Comparison of ENCODE assay signal across 27 mouse cellular contexts in the genomic region with DNA sequence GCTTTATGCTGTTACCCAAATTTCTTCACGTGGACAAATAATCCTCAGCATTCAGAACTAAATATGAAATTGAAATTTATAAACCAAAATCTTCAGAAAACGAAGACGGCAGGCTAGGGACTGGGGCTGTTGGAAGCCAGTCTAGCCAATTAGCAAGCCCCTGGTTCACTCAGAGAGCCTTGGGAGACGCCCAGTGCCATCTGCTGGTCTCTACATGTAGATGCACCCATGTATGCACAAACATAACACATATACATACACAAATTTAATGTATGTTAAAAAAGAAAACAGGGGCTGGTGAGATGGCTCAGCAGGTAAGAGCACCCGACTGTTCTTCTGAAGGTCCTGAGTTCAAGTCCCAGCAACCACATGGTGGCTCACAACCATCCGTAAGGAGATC. TPM values are rescaled to one million over a fixed set of nuclear protein-coding genes. Genes with fewer than 3 reads are reported as not detected.
A peak's percentile ranks its signal among the peaks of the same experiment; 100 is the strongest.
DNase-seq lines count a peak whose midpoint lies in the region; ATAC-seq and TF ChIP-seq lines count a peak whose summit lies in the region.
"Had no signal": no experiment of that assay in that cellular context is flagged by ENCODE, and none has a peak within 500 bp of the region (broad histone marks: within the 10 kb centered on the region; RNA-seq: fewer than 3 reads in every experiment).

No protein-coding gene starts in this region.

- intact Hi-C loops in heart, adult 2 months (cut with DNase I): no loop called here

- peaks cover 24% of the 10 kb centered on the region for H3K36me3 ChIP-seq in heart, adult 2 months (ENCODE audit: control insufficient read depth, insufficient read depth, low read length)
- H3K36me3 ChIP-seq in midbrain, postnatal 0 days (ENCODE audit: insufficient read depth, low read length): peaks cover 8% of the 10 kb centered on the region; the same call in 1 of the 2 replicates
- H3K36me3 ChIP-seq in midbrain, embryonic 14.5 days (ENCODE audit: control insufficient read depth, insufficient read depth, low read length): peaks cover 22% of the 10 kb centered on the region

- no peak for TF ChIP-seq EP300 in heart, adult 2 months (IDR thresholded peaks at IDR 0.05; ENCODE audit: insufficient read depth, low read depth, low read length)

- H3K27ac ChIP-seq in heart, adult 2 months: no peak overlapping the region
- H3K27ac ChIP-seq in midbrain, postnatal 0 days (ENCODE audit: low read depth, low read length): no peak overlapping the region
- H3K27ac ChIP-seq in midbrain, embryonic 14.5 days (replicated peaks; ENCODE audit: low read depth, low read length): no peak overlapping the region
- H3K27ac ChIP-seq: embryonic facial prominence, embryonic 13.5 days; heart, embryonic 15.5 days; hindbrain, embryonic 15.5 days; kidney, embryonic 15.5 days; limb, embryonic 10.5 days; liver, embryonic 15.5 days; lung, embryonic 15.5 days; macrophage; neural tube, embryonic 15.5 days had no signal

- no peak overlapping the region for H3K4me3 ChIP-seq in heart, adult 2 months
- H3K4me3 ChIP-seq in midbrain, postnatal 0 days (ENCODE audit: low read depth, low read length): no peak overlapping the region
- H3K4me3 ChIP-seq in midbrain, embryonic 14.5 days (replicated peaks; ENCODE audit: low read depth, low read length): no peak overlapping the region
- H3K4me3 ChIP-seq: embryonic facial prominence, embryonic 13.5 days; heart, embryonic 15.5 days; hindbrain, embryonic 15.5 days; kidney, embryonic 15.5 days; limb, embryonic 10.5 days; liver, embryonic 15.5 days; lung, embryonic 15.5 days; neural tube, embryonic 15.5 days had no signal

- H3K27me3 ChIP-seq in heart, adult 2 months (ENCODE audit: control insufficient read depth, insufficient read depth, low read length): no peaks in the 10 kb centered on the region
- no peaks in the 10 kb centered on the region for H3K27me3 ChIP-seq in midbrain, postnatal 0 days (ENCODE audit: insufficient read depth, low read length)
- H3K27me3 ChIP-seq in midbrain, embryonic 14.5 days (ENCODE audit: control insufficient read depth, insufficient read depth, low read length): no peaks in the 10 kb centered on the region
- H3K27me3 ChIP-seq: embryonic facial prominence, embryonic 13.5 days; heart, embryonic 15.5 days; hindbrain, embryonic 15.5 days; kidney, embryonic 15.5 days; liver, embryonic 15.5 days; lung, embryonic 15.5 days; neural tube, embryonic 15.5 days had no signal

- TF ChIP-seq CTCF in heart, adult 2 months (IDR thresholded peaks at IDR 0.05): peak; percentile 30
- TF ChIP-seq CTCF in midbrain, postnatal 0 days (IDR thresholded peaks at IDR 0.05): peak; percentile 27

- ATAC-seq in midbrain, postnatal 0 days (ENCODE audit: low FRiP score): no peak
- ATAC-seq in midbrain, embryonic 14.5 days (ENCODE audit: low FRiP score, low TSS enrichment): no peak
- ATAC-seq: activated CD4-positive, CD25-positive, alpha-beta regulatory T cell, adult 4 months; forebrain, embryonic 14.5 days; midbrain, embryonic 16.5 days had no signal

- TF ChIP-seq POLR2A in heart, adult 2 months (IDR thresholded peaks at IDR 0.05; ENCODE audit: insufficient read depth, low read depth, low read length): no peak

- 92% methylated on average over 6 of the region's 6 CpGs for WGBS in heart, adult 2 months
- WGBS in midbrain, postnatal 0 days: 97% methylated on average over 6 of the region's 6 CpGs
- 97% methylated on average over 6 of the region's 6 CpGs for WGBS in midbrain, embryonic 14.5 days

- no peaks in the 10 kb centered on the region for H3K9me3 ChIP-seq in midbrain, postnatal 0 days (ENCODE audit: low read length)
- no peaks in the 10 kb centered on the region for H3K9me3 ChIP-seq in midbrain, embryonic 14.5 days (ENCODE audit: control insufficient read depth, low read length)
- H3K9me3 ChIP-seq: embryonic facial prominence, embryonic 13.5 days; heart, embryonic 15.5 days; hindbrain, embryonic 15.5 days; kidney, embryonic 15.5 days; limb, embryonic 10.5 days; liver, embryonic 15.5 days; lung, embryonic 15.5 days; neural tube, embryonic 15.5 days had no signal

- H3K4me1 ChIP-seq in heart, adult 2 months (ENCODE audit: control insufficient read depth, insufficient read depth, low read length): peaks cover 4% of the 10 kb centered on the region; the same call in 1 of the 2 replicates
- H3K4me1 ChIP-seq in midbrain, postnatal 0 days (ENCODE audit: insufficient read depth, low read length): no peaks in the 10 kb centered on the region
- no peaks in the 10 kb centered on the region for H3K4me1 ChIP-seq in midbrain, embryonic 14.5 days (ENCODE audit: control insufficient read depth, insufficient read depth, low read length)
- H3K4me1 ChIP-seq: hindbrain, embryonic 15.5 days; liver, embryonic 15.5 days had no signal

- no peaks in the 10 kb centered on the region for H3K79me2 ChIP-seq in heart, adult 2 months (replicated peaks; ENCODE audit: control insufficient read depth, insufficient read depth, low read length)

- no peak overlapping the region for H3K4me2 ChIP-seq in midbrain, postnatal 0 days (ENCODE audit: low read depth, low read length, poor library complexity, severe bottlenecking)
- H3K4me2 ChIP-seq in midbrain, embryonic 14.5 days (ENCODE audit: low read length): no peak overlapping the region
- H3K4me2 ChIP-seq: embryonic facial prominence, embryonic 13.5 days; heart, embryonic 15.5 days; hindbrain, embryonic 15.5 days; kidney, embryonic 15.5 days; liver, embryonic 15.5 days; lung, embryonic 15.5 days; neural tube, embryonic 15.5 days had no signal

- DNase-seq in heart, adult 2 months: no peak
- no peak for DNase-seq in heart, postnatal 4 days
- no peak for DNase-seq in midbrain, postnatal 0 days (ENCODE audit: low spot score)
- DNase-seq in midbrain, embryonic 14.5 days: no peak
- DNase-seq in R1 (ENCODE audit: low read depth, low spot score): peak; percentile 69
- no peak for DNase-seq in right cerebral cortex, postnatal 36 days (ENCODE audit: low spot score in 2 of 2)
- DNase-seq in thymus, postnatal 4 days: no peak
- DNase-seq: adrenal gland, adult 8-10 months; cerebellum, adult 8-10 months; cerebellum, postnatal 36 days; embryo, embryonic 11 days; gastrocnemius, postnatal 10 days; heart, adult 18-20 months; liver; thymus, postnatal 14 days had no signal

- H3K9ac ChIP-seq in heart, adult 2 months (ENCODE audit: low read depth, low read length): no peak overlapping the region
- no peak overlapping the region for H3K9ac ChIP-seq in midbrain, postnatal 0 days (replicated peaks; ENCODE audit: low read length, poor library complexity, severe bottlenecking)
- H3K9ac ChIP-seq in midbrain, embryonic 14.5 days (replicated peaks; ENCODE audit: low read length): no peak overlapping the region
- H3K9ac ChIP-seq: embryonic facial prominence, embryonic 13.5 days; heart, embryonic 15.5 days; hindbrain, embryonic 15.5 days; kidney, embryonic 15.5 days; liver, embryonic 15.5 days; lung, embryonic 15.5 days; neural tube, embryonic 15.5 days had no signal

RNA-seq across cellular contexts. Expression of gene Bmpr1a, which starts 56.5 kb away (rescaled TPM):
- total RNA-seq in heart, adult 2 months (2021): 10 to 100 TPM; 58.4 to 62.5 TPM
- polyA plus RNA-seq in heart, adult 2 months (2012; rRNA removed): 13.8 and 38.2 TPM in 2 replicates
- 100 to 1,000 TPM; 107 to 115 TPM for total RNA-seq in heart, postnatal 4 days (2021)
- 42.5 and 50.8 TPM in 2 replicates for total RNA-seq in midbrain, postnatal 0 days (2014; rRNA removed)
- polyA plus RNA-seq in midbrain, postnatal 0 days (2015; fragmentation: Nextera tagmentation; extraction: Ambion mirVana): 13.9 and 14.0 TPM in 2 replicates
- 16.3 and 25.9 TPM in 2 replicates for polyA plus RNA-seq in midbrain, embryonic 14.5 days (2014; fragmentation: Nextera tagmentation; extraction: Ambion mirVana)
